ENCODE assay signal across 8 mouse cellular contexts in genomic region chr9:58213865-58214264, GRCm38 (mm10). TPM values are rescaled to one million over a fixed set of nuclear protein-coding genes. Genes with fewer than 3 reads are reported as not detected.
DNase-seq lines count a peak whose midpoint lies in the region; ATAC-seq and TF ChIP-seq lines count a peak whose summit lies in the region.

No protein-coding gene starts in this region.

- no peak for TF ChIP-seq POLR2A in myocyte (IDR thresholded peaks at IDR 0.05; ENCODE audit: insufficient read length, low read depth)

- ATAC-seq in heart, embryonic 15.5 days (replicated peaks; ENCODE audit: insufficient number of reproducible peaks, insufficient read depth, low FRiP score, low read depth), result peak; percentile 45; the same call in 1 of the 2 replicates
- ATAC-seq in kidney, embryonic 14.5 days (ENCODE audit: low FRiP score, low TSS enrichment), result peak; percentile 65

- no peaks in the 10 kb centered on the region for H3K79me2 ChIP-seq in myocyte (ENCODE audit: control insufficient read depth, insufficient read depth)

- H3K27me3 ChIP-seq in heart, embryonic 15.5 days, result no peaks in the 10 kb centered on the region
- no peaks in the 10 kb centered on the region for H3K27me3 ChIP-seq in kidney, embryonic 14.5 days (ENCODE audit: control insufficient read depth, insufficient read depth, low read length)
- H3K27me3 ChIP-seq in myocyte (ENCODE audit: control insufficient read depth, insufficient read depth, insufficient read length), result no peaks in the 10 kb centered on the region

- H3K9me3 ChIP-seq in heart, embryonic 15.5 days (replicated peaks), result no peaks in the 10 kb centered on the region
- no peaks in the 10 kb centered on the region for H3K9me3 ChIP-seq in kidney, embryonic 14.5 days (ENCODE audit: control insufficient read depth, low read length)

- 0 out of 2 replicates have a peak overlapping the region, but pooled peaks have one; percentile 6 for H3K4me2 ChIP-seq in heart, embryonic 15.5 days
- no peak overlapping the region for H3K4me2 ChIP-seq in kidney, embryonic 14.5 days (replicated peaks; ENCODE audit: low read depth, low read length)
- H3K4me2 ChIP-seq in myocyte (ENCODE audit: low read depth), result peak overlapping the region; percentile 31

- H3K4me1 ChIP-seq in heart, embryonic 15.5 days (replicated peaks), result peaks cover 40% of the 10 kb centered on the region
- H3K4me1 ChIP-seq in kidney, embryonic 14.5 days (ENCODE audit: control insufficient read depth, insufficient read depth, low read length), result peaks cover 19% of the 10 kb centered on the region

- no peak overlapping the region for H3K9ac ChIP-seq in heart, embryonic 15.5 days
- H3K9ac ChIP-seq in kidney, embryonic 14.5 days (ENCODE audit: low read depth, low read length), result no peak overlapping the region

- no peak overlapping the region for H3ac ChIP-seq in myocyte (ENCODE audit: control insufficient read depth, insufficient read length)

- no peak overlapping the region for H3K4me3 ChIP-seq in heart, embryonic 15.5 days
- H3K4me3 ChIP-seq in kidney, embryonic 14.5 days (ENCODE audit: low read length), result no peak overlapping the region
- H3K4me3 ChIP-seq in myocyte, result no peak overlapping the region

- WGBS in heart, embryonic 15.5 days, result 14% methylated on average over 5 of the region's 5 CpGs
- 3% methylated on average over 5 of the region's 5 CpGs for WGBS in kidney, embryonic 14.5 days

- no peaks in the 10 kb centered on the region for H3K36me3 ChIP-seq in heart, embryonic 15.5 days
- H3K36me3 ChIP-seq in kidney, embryonic 14.5 days (ENCODE audit: control insufficient read depth, insufficient read depth, low read length), result no peaks in the 10 kb centered on the region
- no peaks in the 10 kb centered on the region for H3K36me3 ChIP-seq in myocyte (ENCODE audit: control insufficient read depth, insufficient read depth)

- peak overlapping the region; percentile 38 for H3K27ac ChIP-seq in heart, embryonic 15.5 days
- peak overlapping the region; percentile 66; the same call in 1 of the 2 replicates for H3K27ac ChIP-seq in kidney, embryonic 14.5 days (ENCODE audit: low read depth, low read length)

- no peak for DNase-seq in heart, adult 8-10 months (ENCODE audit: low spot score)
- DNase-seq in thymus, postnatal 0 days (ENCODE audit: low spot score), result peak; percentile 51
- DNase-seq in thymus, adult 18-20 months, result no peak
- no peak for DNase-seq in layer of hippocampus, postnatal 36 days
- DNase-seq in right cerebral cortex, postnatal 4 days, result no peak

TF ChIP-seq in myocyte, 11 proteins besides CTCF, POLR2A, EP300 and RAD21:
- no peak for TF ChIP-seq POLR2AphosphoS2 (IDR thresholded peaks at IDR 0.05; ENCODE audit: insufficient read length, low read depth)
- TF ChIP-seq TCF3 (IDR thresholded peaks at IDR 0.05; ENCODE audit: insufficient read length, low read depth), result no peak
- no peak for TF ChIP-seq E2F4 (IDR thresholded peaks at IDR 0.05; ENCODE audit: insufficient read depth)
- TF ChIP-seq TCF12 (IDR thresholded peaks at IDR 0.05; ENCODE audit: insufficient read depth, poor library complexity, severe bottlenecking), result no peak
- no peak for TF ChIP-seq MAX (IDR thresholded peaks at IDR 0.05; ENCODE audit: low read depth)
- TF ChIP-seq MYOD1 (IDR thresholded peaks at IDR 0.05; ENCODE audit: control insufficient read depth in 1 of 3, insufficient read length in 2 of 3, low read depth in 2 of 3), result no peak
- TF ChIP-seq USF1 (IDR thresholded peaks at IDR 0.05; ENCODE audit: low read depth), result no peak
- TF ChIP-seq REST (IDR thresholded peaks at IDR 0.05; ENCODE audit: insufficient read depth, insufficient read length), result no peak
- no peak for TF ChIP-seq MYOG (IDR thresholded peaks at IDR 0.05; ENCODE audit: control insufficient read depth in 1 of 3, insufficient read depth in 1 of 3, insufficient read length in 2 of 3, low read depth in 2 of 3)
- no peak for TF ChIP-seq SRF (IDR thresholded peaks at IDR 0.05; ENCODE audit: control insufficient read depth, insufficient read length, low read depth)
- no peak for TF ChIP-seq CEBPB (IDR thresholded peaks at IDR 0.05; ENCODE audit: insufficient read depth, poor library complexity, severe bottlenecking)
TF ChIP-seq in myocyte: peak in this region for 0.

RNA-seq across cellular contexts. Expression of gene Islr2, which starts 9.7 kb away (rescaled TPM):
- polyA plus RNA-seq in heart, embryonic 15.5 days (2015; fragmentation: Nextera tagmentation; extraction: Ambion mirVana), result 0.20 TPM in 1 of 2 replicates, not detected in the other
- total RNA-seq in heart, adult 8-10 months (2022), result 1 to 10 TPM in 1 of 4 experiments, under 1 TPM in 3; 0.53 to 2.5 (median 0.73) TPM
- 0.06 TPM in 1 of 2 replicates, not detected in the other for polyA plus RNA-seq in thymus, postnatal 0 days (2015; fragmentation: Nextera tagmentation; extraction: Ambion mirVana)
- 0.12 and 0.23 TPM in 2 replicates for polyA plus RNA-seq in kidney, embryonic 14.5 days (2014; fragmentation: Nextera tagmentation; extraction: Ambion mirVana)
- 0.32 TPM for polyA plus RNA-seq in myocyte (2012; fragmentation: generic; extraction: Trizol)
- 100 to 1,000 TPM; 134 to 145 TPM for total RNA-seq in layer of hippocampus, postnatal 36 days (2021)

RNA-seq across cellular contexts. Expression of gene Islr, which starts 9.8 kb away (rescaled TPM):
- 28.4 and 49.0 TPM in 2 replicates for polyA plus RNA-seq in heart, embryonic 15.5 days (2015; fragmentation: Nextera tagmentation; extraction: Ambion mirVana)
- total RNA-seq in heart, adult 8-10 months (2022), result 10 to 100 TPM; 18.0 to 21.1 (median 19.4) TPM
- 11.5 and 14.7 TPM in 2 replicates for polyA plus RNA-seq in thymus, postnatal 0 days (2015; fragmentation: Nextera tagmentation; extraction: Ambion mirVana)
- polyA plus RNA-seq in kidney, embryonic 14.5 days (2014; fragmentation: Nextera tagmentation; extraction: Ambion mirVana), result 47.4 and 48.6 TPM in 2 replicates
- 30.3 TPM for polyA plus RNA-seq in myocyte (2012; fragmentation: generic; extraction: Trizol)
- 10 to 100 TPM; 11.5 to 14.5 TPM for total RNA-seq in layer of hippocampus, postnatal 36 days (2021)

RNA-seq across cellular contexts. Expression of gene Pml, which starts 35.7 kb away (rescaled TPM):
- polyA plus RNA-seq in heart, embryonic 15.5 days (2015; fragmentation: Nextera tagmentation; extraction: Ambion mirVana), result 10.0 and 15.8 TPM in 2 replicates
- 1 to 10 TPM; 7.0 to 9.1 (median 8.0) TPM for total RNA-seq in heart, adult 8-10 months (2022)
- polyA plus RNA-seq in thymus, postnatal 0 days (2015; fragmentation: Nextera tagmentation; extraction: Ambion mirVana), result 17.8 and 18.3 TPM in 2 replicates
- 13.5 and 25.0 TPM in 2 replicates for polyA plus RNA-seq in kidney, embryonic 14.5 days (2014; fragmentation: Nextera tagmentation; extraction: Ambion mirVana)
- 15.5 TPM for polyA plus RNA-seq in myocyte (2012; fragmentation: generic; extraction: Trizol)
- 10 to 100 TPM; 12.8 to 15.4 TPM for total RNA-seq in layer of hippocampus, postnatal 36 days (2021)

RNA-seq across cellular contexts. Expression of gene Stoml1, which starts 39.1 kb away (rescaled TPM):
- polyA plus RNA-seq in heart, embryonic 15.5 days (2015; fragmentation: Nextera tagmentation; extraction: Ambion mirVana), result 25.2 and 28.6 TPM in 2 replicates
- 10 to 100 TPM in 3 of 4 experiments, 1 to 10 TPM in 1; 9.5 to 13.4 (median 11.7) TPM for total RNA-seq in heart, adult 8-10 months (2022)
- 48.3 and 55.1 TPM in 2 replicates for polyA plus RNA-seq in thymus, postnatal 0 days (2015; fragmentation: Nextera tagmentation; extraction: Ambion mirVana)
- polyA plus RNA-seq in kidney, embryonic 14.5 days (2014; fragmentation: Nextera tagmentation; extraction: Ambion mirVana), result 22.3 and 29.8 TPM in 2 replicates
- 37.9 TPM for polyA plus RNA-seq in myocyte (2012; fragmentation: generic; extraction: Trizol)
- total RNA-seq in layer of hippocampus, postnatal 36 days (2021), result 10 to 100 TPM; 71.3 to 79.0 TPM
